Mouse (Mus musculus) Muller cell, postnatal 12 days (primary cell): ENCODE measurements around the gene Anp32e.
"Not testable (repeated sequence)": the region's sequence is repeated elsewhere in the genome, so short reads cannot be mapped to it uniquely, and the experiment has no call there.

ENCODE experiments used
- DNase-seq: peaks from one replicate; pipeline ENCODE4 v3.0.0-alpha.2; 2015; ENCODE audit errors: inconsistent ontology term

Gene Anp32e

GRCm38 (mm10) chr3:95903753-95904502 lies 25.1 kb upstream of the Anp32e start:
- no peak for DNase-seq

GRCm38 (mm10) chr3:95904568-95904967 lies 24.5 kb upstream of the Anp32e start, which contains the start of gene Car14:
Gene Car14 (minus strand): TSS chr3:95904691.
- DNase-seq = peak; percentile 44

- DNase-seq = peak; percentile 80
Observed at GRCm38 (mm10) chr3:95905146-95905939, 23.7 kb upstream of the Anp32e start.

GRCm38 (mm10) chr3:95905940-95906492 lies 23.0 kb upstream of the Anp32e start:
- DNase-seq = peak; percentile 54

- DNase-seq = peak; percentile 23
Observed at GRCm38 (mm10) chr3:95906860-95907259, 22.2 kb upstream of the Anp32e start.

GRCm38 (mm10) chr3:95907613-95908012 lies 21.4 kb upstream of the Anp32e start:
- peak; percentile 79 for DNase-seq

GRCm38 (mm10) chr3:95914706-95915105 lies 14.3 kb upstream of the Anp32e start:
- DNase-seq = no peak

GRCm38 (mm10) chr3:95916760-95917159 lies 12.3 kb upstream of the Anp32e start:
- no peak for DNase-seq

GRCm38 (mm10) chr3:95920532-95920931 lies 8.5 kb upstream of the Anp32e start:
- DNase-seq = not testable (repeated sequence)

- DNase-seq = not testable (repeated sequence)
Observed at GRCm38 (mm10) chr3:95923429-95923828, 5.6 kb upstream of the Anp32e start.

GRCm38 (mm10) chr3:95924185-95924584 lies 4.9 kb upstream of the Anp32e start:
- no peak for DNase-seq

- DNase-seq = no peak
Observed at GRCm38 (mm10) chr3:95925087-95925486, 4.0 kb upstream of the Anp32e start.

- DNase-seq = no peak
Observed at GRCm38 (mm10) chr3:95928261-95928657, 787 bp upstream of the Anp32e start.

GRCm38 (mm10) chr3:95929581-95930470 lies 780 bp downstream of the Anp32e start:
- peak; percentile 77 for DNase-seq

- peak; percentile 14 for DNase-seq
Observed at GRCm38 (mm10) chr3:95930471-95930789, 1.4 kb downstream of the Anp32e start.

- no peak for DNase-seq
Observed at GRCm38 (mm10) chr3:95931471-95931870, 2.4 kb downstream of the Anp32e start.

- DNase-seq = no peak
Observed at GRCm38 (mm10) chr3:95932157-95932556, 3.1 kb downstream of the Anp32e start.

GRCm38 (mm10) chr3:95932566-95932965 lies 3.5 kb downstream of the Anp32e start:
- no peak for DNase-seq

- no peak for DNase-seq
Observed at GRCm38 (mm10) chr3:95933111-95933750, 4.2 kb downstream of the Anp32e start.

- DNase-seq = no peak
Observed at GRCm38 (mm10) chr3:95934448-95934847, 5.4 kb downstream of the Anp32e start.

GRCm38 (mm10) chr3:95938217-95938616 lies 9.2 kb downstream of the Anp32e start:
- no peak for DNase-seq
